Mouse (Mus musculus): ENCODE measurements around the gene Birc2. TPM values are rescaled to one million over a fixed set of nuclear protein-coding genes. Genes with fewer than 3 reads are reported as not detected.

The Birc2 gene
- total RNA-seq (2021) = 10 to 100 TPM; 32.7 to 37.6 TPM
- long read RNA-seq, experiment 1, transcript Birc2-204 (8 exons, 3,331 nt) = major isoform, 21 of 28 reads
- long read RNA-seq, experiment 1, partial matches to known transcripts = 0 of 28 reads
- long read RNA-seq, experiment 1, other reads (novel, unspliced or antisense) = 4 of 28 reads
- long read RNA-seq, experiment 2, transcript Birc2-204 (8 exons, 3,331 nt) = major isoform, 24 of 35 reads
- long read RNA-seq, experiment 2, partial matches to known transcripts = 3 of 35 reads
- long read RNA-seq, experiment 2, other reads (novel, unspliced or antisense) = 5 of 35 reads

GRCm38 (mm10) chr9:7836905-7837805 lies at the start of gene Birc2:
Birc2 (minus strand) TSS chr9:7837064.
- DNase-seq (ENCODE audit: low spot score in 2 of 2) = peak; percentile 96 to 97
- no peak for TF ChIP-seq CTCF (conservative IDR thresholded peaks at IDR 0.05)
- Histone ChIP-seq H3K27ac (peak within 1 kb of the TSS; percentile 100), H3K4me3 (peak within 1 kb of the TSS; percentile 69)

- Histone ChIP-seq H3K4me3 (no peak overlapping the region), H3K27ac (no peak overlapping the region)
- no peak for TF ChIP-seq CTCF (conservative IDR thresholded peaks at IDR 0.05)
- DNase-seq (ENCODE audit: low spot score in 2 of 2) = no peak
Measured at GRCm38 (mm10) chr9:7884346-7884745, 47.5 kb upstream of the Birc2 start.

DNA sequence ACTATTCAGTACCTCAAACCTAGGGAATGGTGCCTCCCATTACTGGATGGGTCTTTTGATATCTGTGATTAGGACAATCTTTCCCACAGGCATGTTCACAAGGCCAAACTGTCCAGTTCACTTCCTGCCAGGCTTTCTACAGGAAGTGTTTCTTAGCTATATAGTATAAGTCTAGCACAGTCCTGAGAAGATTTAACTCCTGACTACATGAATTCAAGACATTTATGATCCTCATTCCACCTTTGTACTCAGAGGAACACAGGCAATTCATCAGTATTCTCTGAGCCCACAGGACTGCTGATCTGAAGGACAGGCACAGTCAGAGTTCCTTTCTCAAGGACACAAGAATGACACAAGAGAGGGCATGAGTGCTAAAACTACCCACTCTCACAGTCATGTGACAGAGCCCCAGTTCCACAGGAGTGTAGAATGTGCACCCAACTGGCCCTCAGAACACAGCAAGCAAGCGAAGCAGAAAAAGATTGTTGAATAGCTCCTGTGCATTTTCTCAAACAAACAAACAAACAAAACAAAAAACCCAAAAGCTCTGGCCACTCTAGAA lies 45.5 kb upstream of the Birc2 start:
- no peak for DNase-seq (ENCODE audit: low spot score in 2 of 2)
- no peak overlapping the region for H3K4me3 ChIP-seq
- TF ChIP-seq CTCF (conservative IDR thresholded peaks at IDR 0.05) = no peak
- H3K27ac ChIP-seq = no peak overlapping the region

- TF ChIP-seq CTCF (conservative IDR thresholded peaks at IDR 0.05) = peak; percentile 55
- no peak overlapping the region; the same call in 1 of the 2 replicates for H3K4me3 ChIP-seq
- H3K27ac ChIP-seq = peak overlapping the region; percentile 77
- DNase-seq (ENCODE audit: low spot score in 2 of 2) = no peak
Measured at GRCm38 (mm10) chr9:7873511-7874211, 36.8 kb upstream of the Birc2 start.

- Histone ChIP-seq H3K27ac (peak within 1 kb of the TSS; percentile 77), H3K4me3 (peak within 1 kb of the TSS; percentile 67)
- peak in 1 of 2 experiments; percentile 10 for DNase-seq (ENCODE audit: low spot score in 2 of 2)
- no peak for TF ChIP-seq CTCF (conservative IDR thresholded peaks at IDR 0.05)
Measured at GRCm38 (mm10) chr9:7872775-7873439, 36.0 kb upstream of the Birc2 start, which contains the start of gene Birc3. Birc3 (minus strand) TSS chr9:7873186.

DNA sequence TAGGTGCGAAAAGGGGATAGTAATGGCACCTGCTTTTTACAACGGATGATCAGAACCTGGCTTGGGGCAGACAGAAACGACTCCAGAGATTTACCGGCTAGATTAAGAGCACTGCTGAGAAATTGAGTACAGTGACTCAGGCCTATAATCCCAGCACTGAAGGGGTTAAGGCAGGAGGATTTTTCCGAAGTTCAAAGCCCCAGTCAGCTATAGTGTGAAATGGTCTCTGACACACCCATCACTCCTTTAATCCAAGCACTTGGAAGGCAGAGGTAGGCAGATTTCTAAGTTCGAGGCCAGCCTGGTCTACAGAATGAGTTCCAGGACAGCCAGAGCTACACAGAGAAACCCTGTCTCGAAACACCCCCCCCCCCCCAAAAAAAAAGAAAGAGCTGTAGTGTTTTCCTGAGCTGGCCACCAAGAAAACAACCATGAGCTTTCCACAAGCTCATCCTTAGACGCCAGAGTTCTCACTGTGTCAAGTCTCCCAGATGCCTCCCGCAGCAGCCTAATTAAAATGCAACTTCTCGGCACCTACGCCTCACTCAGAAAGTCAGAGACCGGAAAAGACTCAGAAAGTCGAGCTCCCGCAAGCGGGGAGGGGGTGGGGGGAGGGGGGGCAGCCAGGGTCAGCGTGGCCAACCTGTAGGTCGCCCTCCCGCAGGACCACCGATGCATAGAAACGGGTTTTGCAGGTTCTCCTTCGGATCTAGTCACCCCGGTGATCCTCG lies 35.3 kb upstream of the Birc2 start:
- TF ChIP-seq CTCF (conservative IDR thresholded peaks at IDR 0.05) = no peak
- no peak for DNase-seq (ENCODE audit: low spot score in 2 of 2)
- peak overlapping the region; percentile 67 for H3K4me3 ChIP-seq
- peak overlapping the region; percentile 77 for H3K27ac ChIP-seq

GRCm38 (mm10) chr9:7871316-7872043 lies 34.6 kb upstream of the Birc2 start:
- DNase-seq (ENCODE audit: low spot score in 2 of 2) = no peak
- no peak overlapping the region for H3K4me3 ChIP-seq
- TF ChIP-seq CTCF (conservative IDR thresholded peaks at IDR 0.05) = no peak
- H3K27ac ChIP-seq = no peak overlapping the region

DNA sequence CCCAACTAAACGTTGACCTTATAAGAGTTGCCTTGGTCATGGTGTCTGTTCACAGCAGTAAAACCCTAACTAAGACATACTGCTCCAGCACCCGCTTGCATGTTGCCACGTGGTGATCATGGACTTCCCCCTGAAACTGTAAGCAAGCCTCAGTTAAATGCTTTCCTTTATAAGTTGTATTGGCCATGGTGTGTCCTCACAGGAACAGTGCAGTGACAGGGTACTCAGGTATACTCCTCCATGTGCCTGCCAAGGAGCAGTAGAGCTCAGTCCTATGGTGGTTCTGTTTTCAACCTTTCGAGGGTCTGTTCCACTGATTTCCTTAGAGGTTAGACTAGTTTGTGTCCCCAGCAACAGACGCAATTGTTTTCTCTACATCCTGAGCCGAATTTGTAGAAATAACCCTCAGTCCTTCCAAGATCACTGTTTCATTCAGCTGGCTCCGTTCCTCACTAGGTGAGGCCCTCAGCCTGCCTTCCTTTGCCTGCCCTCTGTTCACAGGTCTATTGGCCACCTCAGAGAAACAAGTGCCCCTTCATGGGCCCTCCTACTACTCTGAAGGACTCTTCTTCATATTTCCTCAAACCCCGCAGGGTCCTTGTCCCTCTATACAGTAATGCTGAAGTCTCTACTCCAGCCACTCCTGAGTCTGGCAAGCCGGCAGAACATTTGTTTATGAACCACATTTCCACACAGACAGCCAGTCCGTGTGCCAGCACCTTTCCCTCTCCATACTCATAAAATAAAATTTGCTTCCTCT lies 33.9 kb upstream of the Birc2 start:
- no peak for TF ChIP-seq CTCF (conservative IDR thresholded peaks at IDR 0.05)

GRCm38 (mm10) chr9:7868838-7869491 lies 32.1 kb upstream of the Birc2 start:
- Histone ChIP-seq H3K4me3 (no peak overlapping the region), H3K27ac (no peak overlapping the region)
- no peak for TF ChIP-seq CTCF (conservative IDR thresholded peaks at IDR 0.05)
- DNase-seq (ENCODE audit: low spot score in 2 of 2) = no peak

More for the DNA sequence above, 33.9 kb upstream of the Birc2 start:
- no peak overlapping the region for H3K27ac ChIP-seq
- no peak for DNase-seq (ENCODE audit: low spot score in 2 of 2)
- H3K4me3 ChIP-seq = no peak overlapping the region

DNA sequence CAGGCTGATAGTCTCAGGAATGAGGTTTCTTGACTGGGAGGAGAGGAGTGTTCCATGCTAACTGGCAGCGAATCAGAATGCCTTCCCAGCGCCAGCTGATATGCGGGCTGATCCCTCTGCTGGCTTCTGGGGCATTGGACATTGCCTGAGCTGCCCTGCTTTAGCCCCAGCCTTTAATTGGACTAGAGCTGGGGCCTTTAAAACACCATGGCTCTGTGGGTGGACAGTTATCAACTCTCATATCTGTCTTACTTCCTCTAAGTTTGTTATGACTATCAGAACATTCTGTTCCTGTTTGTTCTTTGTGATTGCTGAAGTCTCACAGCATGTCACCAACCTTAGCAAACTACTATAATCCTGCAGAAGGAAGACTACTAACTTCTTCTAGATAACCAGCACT lies 31.1 kb upstream of the Birc2 start:
- no peak for TF ChIP-seq CTCF (conservative IDR thresholded peaks at IDR 0.05)
- Histone ChIP-seq H3K27ac (no peak overlapping the region), H3K4me3 (no peak overlapping the region)
- DNase-seq (ENCODE audit: low spot score in 2 of 2) = no peak

All from layer of hippocampus, adult 2 months (tissue).